Mouse (Mus musculus) frontal cortex, postnatal 36 days (tissue): ENCODE measurements around the gene Plcb4.
"Not testable (repeated sequence)": the region's sequence is repeated elsewhere in the genome, so short reads cannot be mapped to it uniquely, and the experiment has no call there.

Source experiments
- DNase-seq, 2 experiments: peaks; one replicate each; pipeline ENCODE4 v3.0.0; 2022; ENCODE audit warnings: low spot score in 2 of 2

The Plcb4 gene

DNA sequence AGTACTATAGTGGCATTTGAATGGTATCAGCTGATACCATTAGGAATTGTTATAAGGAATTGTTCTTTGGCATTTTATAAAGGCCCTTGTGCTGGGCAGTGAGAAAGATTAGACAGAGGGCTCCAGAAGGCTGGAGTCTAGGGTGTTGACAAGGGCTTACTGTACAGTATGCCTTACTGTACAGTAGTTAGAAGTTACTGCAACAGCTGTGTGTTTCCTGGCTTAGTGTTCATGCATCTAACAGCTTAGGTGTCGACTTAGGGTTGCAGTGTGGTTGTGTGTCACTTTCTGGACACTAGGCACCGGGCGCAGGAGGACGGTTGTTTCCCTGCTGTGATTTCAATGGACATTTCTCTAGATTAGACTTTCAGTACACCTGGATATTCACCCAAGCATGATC, 57.4 kb downstream of the Plcb4 start:
- DNase-seq, result no peak

DNA sequence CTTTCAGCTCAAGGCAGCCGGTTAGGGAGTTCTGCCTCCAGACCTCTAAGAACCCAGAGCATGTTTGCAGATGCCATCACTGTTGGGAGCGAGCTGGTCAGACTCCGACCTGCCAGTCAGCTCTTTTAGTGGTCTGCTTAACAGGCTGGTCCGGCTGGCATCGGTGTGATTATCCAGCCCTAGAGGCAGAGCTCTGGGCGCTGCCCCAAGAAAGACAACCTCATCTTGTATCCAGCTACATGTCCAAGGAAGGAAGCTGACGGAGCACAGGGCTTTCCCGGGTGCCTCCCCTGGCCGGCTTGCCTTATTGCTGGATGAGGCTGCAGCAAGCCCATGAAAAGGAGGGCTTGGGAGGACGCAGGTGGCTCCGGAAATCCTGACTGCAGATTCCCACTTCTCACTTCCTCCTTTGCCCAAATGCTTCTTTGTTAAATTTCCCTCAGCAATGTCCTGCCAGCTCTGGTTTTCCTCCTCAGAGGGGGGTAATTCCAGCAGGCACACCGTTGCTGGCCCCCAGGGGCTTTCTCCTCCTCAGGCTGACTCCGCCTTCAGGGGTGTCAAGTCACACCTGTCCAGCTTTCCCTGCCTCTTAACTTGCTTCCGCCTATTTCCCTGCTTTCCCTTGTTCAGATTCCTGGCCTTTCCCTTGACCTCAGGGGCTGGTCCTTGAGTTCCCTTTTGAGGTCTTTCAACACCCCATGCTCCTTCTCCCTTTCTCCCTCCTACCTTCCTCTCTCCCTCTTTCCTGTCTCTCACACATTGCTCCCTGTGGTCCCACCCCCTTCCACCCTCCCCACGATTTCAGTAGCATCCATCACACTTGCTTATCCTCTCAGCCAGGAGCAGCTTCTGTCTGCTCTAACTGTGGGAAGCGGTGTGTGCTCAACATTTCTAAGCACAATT, 58.7 kb downstream of the Plcb4 start:
- no peak for DNase-seq

DNA sequence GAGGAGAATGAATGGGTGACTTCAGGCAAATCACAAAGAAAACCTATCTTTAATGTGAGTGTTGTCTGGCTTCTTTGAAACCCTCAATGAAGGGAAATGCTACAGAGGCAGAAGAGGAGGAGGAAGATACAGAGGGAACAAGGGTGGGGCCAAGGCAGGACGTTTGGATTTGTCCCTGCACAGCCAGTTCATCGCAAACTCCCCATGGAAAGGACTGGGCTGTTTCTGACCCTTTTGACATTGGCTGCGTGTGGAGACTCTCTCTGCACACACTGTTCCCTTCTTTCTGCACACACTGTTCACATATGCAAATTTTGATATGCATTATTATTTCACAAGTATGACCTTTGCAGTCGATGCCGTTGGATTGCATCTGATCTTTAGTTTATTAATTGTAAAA, 63.3 kb downstream of the Plcb4 start:
- no peak for DNase-seq

DNA sequence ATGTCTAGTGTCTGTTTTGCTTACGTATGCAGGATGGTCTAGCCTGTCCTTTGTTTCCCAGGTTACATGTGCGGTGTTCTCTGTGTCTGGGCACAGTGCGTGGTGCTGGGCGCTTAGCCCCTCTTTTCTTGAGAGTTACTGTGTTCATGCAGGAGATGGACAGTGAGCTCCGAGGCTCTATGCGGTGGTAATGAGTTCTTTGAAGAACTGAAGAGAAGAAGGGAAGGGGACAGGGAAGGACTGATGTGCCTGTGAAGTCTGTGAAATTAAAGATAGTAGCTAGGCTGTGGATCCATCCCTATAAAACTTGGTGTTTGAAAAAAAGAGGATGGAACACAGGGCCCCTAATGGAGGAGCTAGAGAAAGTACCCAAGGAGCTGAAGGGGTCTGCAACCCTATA, 64.6 kb downstream of the Plcb4 start:
- no peak for DNase-seq

DNA sequence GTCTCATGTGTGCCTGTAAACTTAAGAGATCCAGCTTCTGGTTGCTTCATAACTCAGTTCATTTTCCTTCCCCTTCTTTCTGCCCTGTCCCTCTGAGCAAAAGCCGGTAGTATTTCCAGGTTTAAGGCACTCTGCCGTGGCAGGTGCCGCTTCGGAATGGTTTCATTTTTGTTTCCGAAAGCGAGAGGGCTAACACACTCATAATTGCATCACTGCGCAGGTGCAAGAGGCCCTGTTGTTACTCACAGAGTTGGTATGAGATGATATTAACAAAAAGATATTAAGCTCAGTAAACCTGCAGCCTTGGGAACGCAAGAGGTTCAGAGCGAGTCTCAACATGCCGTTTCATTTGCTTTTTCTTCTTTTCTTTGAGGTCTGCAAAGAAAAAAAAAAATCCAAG, 65.7 kb downstream of the Plcb4 start:
- no peak for DNase-seq

DNA sequence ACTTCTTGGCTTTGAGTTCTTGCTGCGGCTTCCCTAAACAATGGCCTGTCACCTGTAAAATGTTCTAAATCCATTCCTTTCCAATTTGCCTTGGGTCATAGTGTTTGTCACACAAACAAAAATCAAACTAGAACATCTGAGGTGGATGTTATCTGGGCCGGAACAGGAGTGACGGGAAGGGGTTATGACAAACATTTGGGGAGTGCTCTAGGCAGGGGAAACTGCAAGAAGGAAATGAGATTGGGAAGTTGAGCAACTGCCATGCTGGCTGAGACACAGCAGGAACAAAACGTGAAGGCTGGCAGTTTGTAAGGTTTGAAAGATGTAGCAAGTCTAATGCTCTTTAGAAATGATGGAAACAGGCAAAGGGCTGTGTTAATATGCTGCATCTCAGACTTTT, 66.6 kb downstream of the Plcb4 start:
- no peak for DNase-seq

DNA sequence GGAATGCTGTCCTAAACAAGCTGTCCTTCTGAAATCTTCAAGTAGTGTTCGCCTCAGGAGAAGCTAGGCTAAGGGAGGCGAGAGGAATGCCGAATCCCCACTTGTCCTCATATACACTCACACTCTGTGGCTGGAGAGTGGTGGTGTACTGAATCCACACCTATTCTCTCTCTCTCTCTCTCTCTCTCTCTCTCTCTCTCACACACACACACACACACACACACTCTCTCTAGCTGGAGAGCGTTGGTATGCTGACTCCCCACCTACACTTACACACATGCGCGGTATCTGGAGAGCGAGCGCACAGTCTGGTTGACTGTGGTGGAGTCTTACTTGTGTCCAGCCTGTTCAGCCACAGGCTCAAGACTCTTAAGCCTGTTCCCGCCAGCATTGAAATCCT, 68.3 kb downstream of the Plcb4 start:
- DNase-seq, result no peak

DNA sequence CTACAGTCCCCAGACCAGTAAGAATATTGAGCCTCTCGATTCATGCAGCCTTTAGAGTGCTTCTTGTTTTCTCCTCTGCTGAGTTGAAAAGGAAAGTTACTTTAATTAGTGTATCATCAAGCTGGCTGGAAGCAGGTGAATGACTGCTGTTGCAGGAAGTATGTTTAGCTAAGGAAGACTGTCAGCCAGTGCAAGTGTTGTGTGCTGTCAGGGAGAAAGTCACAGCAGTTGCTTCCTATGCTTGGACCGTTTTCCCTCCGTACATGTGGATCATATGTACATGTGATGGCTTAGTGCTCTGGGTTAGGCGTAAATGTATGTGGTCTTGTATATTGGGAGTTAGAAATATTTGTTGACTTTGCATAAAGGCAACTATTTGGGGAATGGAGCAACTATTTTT, 69.1 kb downstream of the Plcb4 start:
- no peak for DNase-seq

DNA sequence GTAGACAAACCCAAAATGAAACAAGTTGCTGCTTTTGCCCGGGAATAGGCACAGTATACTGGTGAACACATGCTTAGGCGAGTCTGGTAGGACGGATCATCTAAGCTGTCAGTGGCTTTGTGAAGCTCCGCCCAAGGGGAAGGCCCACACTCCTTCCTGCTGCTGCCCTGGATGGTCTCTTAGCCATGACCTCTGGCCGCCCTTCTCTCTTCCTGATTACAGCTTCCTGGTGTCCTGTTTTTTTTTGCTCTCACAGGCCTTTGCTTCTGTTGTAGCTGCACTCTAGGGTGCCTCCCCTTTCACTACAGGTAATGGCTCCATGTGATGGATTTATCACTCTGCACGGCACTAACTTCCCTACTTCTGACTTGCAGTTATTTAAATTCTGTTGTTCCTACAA, 72.8 kb downstream of the Plcb4 start:
- DNase-seq, result no peak

DNA sequence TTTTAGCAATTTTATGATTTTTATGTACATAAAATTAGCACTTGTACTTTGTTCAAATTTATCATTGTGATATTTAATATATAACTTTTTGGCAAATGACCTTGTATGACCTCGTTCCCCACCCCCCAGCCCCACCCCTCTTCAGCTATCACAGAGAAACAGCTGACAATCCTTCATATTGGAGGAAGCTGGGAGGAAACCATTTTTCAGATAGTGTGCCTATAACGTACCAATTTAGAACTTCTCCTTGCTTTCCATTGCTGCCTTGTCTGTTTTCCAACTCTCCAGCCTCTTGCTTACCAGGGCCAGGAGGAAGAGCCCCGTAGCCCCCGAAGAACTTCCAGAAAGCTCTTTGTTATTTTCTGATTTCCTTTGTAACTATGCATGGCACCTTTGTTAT, 73.8 kb downstream of the Plcb4 start:
- DNase-seq, result no peak

DNA sequence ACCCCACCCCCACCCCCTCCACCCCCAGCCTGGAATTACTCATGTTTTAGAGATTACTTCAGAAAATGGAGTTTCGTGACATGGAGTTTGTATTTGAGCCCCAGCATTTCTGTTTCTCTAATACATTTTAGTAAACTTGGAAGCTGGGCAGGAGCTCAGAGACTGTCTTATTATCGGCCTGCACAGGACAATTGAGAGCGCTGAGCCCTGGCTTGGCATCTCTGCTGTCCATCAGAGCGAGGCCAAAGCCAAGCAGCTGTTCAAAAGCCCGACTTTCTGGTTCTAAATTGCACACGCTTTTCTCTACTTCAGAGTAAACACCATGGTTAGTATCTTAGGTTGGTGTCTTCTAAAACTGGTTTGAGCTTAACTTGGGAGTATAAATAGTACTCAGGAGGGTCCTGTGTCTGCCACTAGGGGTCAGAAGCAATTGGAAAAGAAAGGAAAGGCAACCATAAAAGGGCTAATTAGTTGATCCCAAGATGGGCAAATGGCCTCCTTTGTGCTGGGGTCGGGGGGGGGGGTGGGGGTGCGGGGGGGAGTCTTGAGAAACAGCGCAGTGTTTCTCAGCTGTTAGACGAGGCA, 75.2 kb downstream of the Plcb4 start:
- no peak for DNase-seq

DNA sequence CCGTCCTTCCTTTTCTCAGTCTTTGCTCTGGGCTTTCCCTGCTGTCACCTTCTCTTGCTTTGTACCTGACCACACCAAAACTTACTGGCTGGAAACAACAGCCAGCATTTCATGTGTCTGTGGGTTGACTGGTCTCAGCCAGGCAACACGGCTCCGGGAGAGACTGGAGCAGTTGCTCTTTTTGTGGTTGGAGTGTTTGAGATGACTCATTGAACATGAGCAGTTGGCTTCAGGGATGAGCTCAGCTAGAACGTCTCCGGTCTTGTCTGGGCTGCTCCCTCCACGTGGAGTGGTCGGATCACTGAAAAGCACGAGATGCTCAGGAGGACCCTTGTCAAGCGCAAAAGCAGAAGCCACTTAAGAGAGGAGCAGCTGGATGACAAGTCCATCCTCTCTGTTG, 78.7 kb downstream of the Plcb4 start:
- peak in 1 of 2 experiments; percentile 20 for DNase-seq

DNA sequence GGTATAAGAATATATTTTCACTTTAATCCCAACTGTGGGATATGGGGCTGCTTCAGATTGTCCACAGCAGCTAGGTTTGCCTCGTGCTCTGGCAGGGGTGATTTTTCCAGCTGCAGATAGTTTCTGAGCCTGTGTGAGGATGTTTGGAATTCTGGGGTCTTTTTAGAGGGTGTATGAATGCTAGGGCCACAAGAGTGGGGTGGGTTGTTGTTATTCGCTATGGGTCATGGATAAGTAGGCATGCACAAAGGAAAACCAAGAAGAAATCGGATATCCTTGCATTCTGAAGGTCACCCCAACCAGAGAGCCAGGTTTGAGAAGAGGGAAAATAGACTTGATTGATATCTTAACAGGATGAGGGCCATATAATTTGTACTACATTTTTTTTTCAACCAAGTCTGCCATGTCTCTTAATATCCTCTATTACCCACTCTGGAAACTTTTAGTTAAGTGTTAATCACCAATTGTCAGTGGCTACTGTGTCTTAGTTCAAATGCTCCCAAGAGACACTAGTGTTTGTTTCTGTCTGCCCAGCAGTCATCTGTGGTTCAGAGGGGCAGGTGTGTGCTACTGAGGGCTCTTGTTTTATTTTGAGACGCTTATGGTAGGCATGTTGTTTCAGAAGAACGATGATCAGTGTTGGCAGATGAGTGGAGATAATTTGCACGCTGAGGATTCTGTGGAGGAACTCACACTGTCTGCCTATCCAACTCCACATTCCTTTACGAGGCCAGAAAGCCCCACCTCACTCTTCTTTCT, 79.4 kb downstream of the Plcb4 start:
- not testable (repeated sequence) for DNase-seq

DNA sequence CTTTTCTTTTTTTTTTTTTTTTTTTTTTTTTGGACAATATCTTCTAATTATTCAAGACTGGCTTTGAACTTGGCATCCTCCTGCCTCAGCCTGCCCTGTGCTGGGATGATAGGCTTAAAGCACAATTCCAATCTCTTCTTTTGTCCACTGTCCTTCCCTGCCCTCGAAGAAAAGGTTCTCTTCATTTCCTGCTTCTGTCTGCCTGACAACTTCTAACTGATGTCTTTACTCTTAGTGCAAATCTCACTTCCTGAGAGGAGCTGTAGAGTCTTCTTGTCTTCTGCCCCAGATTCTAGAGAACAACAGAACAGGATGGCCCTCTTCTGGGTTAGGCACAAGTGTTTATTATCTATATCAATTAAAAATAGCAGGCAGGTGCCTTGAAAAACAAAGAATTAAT, 80.1 kb downstream of the Plcb4 start:
- DNase-seq, result no peak

DNA sequence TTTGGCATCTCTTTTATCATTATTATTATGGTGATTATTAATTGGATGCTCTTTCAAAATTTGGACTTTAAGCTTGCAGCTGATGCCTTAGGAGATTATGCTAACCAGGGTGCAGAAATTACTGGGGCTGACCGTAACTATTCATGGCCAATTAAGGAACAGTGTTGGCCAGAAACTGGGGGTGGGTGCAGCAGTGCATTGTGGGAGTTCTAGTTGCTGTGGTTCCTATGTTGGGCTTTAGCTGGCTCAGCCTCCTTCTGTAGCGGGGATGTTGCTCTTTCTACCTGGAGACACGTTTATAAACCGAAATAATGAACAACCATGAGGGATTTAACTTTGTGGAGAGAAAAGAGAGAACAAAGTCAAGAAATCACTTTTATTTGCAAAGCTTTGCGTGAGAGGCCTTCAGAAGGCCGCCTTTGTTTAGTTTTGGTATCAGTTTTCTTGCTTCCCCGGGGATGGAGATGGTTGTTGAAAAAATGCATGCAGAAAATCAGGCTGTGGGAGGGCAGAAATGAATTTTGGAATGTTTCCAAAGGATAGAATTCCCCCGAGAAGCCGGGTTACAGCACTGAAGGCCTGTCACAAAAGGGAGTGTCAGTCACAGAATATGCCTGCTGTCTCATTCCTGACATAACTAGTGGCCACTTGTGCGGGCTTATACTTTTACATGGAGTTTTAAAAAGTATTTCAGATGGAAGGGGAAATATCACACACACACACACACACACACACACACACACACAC, 84.3 kb downstream of the Plcb4 start:
- no peak for DNase-seq

DNA sequence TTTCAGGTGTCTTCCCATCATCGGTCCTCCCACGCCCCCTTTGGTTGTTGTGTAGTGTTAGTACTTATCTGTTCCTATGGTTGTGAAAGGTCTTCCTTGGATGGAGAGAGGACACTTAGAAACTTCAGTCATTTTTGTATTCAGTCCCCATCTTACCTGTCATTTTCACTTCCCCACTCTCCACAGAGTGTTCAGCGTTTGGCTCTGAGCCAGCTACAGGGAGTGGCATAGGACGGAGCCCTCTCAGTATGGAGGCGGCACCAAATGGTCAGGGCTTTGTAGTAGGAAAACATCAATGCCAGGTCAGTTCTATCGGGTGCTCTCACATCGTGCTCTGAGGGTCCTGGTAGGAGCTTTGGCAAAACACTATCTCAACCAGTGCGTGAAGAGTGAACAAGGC, 85.9 kb downstream of the Plcb4 start:
- no peak for DNase-seq

DNA sequence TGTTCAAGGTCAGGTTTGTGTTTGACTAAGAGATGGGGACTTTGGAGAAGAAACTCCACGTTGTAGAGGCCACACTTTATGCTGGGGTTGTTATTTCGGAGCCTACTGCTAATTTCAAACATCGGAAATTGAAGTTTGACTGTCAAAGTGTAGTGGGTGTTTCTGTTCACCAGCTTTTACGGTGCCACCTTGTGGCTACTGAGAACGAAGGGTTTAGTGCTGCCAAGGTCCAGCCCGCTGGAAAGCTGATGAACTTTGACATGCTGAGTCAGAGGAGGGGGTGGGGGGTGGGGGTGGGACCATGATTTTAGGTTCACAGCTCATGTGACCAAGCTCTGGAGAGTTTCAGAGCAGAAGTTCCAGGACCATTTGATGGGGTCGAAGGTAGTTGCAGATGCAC, 86.3 kb downstream of the Plcb4 start:
- no peak for DNase-seq

DNA sequence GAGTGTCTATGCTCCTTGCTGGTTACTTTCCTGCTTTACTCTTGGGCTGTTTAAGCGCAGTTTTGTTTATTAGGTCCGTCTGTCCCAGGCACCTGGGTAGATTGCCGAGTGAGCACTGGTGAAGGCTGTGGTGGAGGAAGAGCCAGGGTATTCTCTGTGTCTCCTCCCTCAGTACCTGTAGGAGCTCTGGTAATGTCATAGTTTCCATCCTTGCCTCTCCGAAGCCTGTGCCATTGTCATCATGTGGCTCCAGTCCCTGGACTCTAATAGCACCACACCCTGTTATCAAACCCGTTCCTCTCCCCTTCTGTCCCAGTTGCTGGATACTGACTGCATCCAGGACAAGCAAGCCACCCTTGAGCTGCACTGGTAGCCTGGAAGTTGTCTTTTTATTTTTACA, 89.6 kb downstream of the Plcb4 start:
- no peak for DNase-seq

DNA sequence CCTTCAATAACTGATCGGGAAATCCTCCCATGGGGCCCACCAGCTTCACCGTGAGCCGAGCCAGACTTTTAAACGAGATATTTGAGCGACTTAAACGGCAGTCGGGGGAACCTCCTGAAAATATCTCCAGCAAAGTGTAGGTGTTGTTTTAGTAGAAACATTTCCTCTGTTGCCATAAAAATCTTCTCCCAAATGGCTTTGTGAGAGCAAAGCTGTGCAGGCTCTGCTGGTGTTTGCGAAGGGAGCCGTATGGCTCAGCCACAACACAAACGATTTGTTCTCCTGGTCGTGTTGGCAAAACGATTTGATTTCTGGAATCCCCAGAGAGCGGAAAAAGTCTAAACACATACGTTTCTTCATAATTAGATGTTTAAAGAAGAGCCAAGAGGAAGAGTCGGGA, 90.8 kb downstream of the Plcb4 start:
- DNase-seq, result peak in 1 of 2 experiments; percentile 51

DNA sequence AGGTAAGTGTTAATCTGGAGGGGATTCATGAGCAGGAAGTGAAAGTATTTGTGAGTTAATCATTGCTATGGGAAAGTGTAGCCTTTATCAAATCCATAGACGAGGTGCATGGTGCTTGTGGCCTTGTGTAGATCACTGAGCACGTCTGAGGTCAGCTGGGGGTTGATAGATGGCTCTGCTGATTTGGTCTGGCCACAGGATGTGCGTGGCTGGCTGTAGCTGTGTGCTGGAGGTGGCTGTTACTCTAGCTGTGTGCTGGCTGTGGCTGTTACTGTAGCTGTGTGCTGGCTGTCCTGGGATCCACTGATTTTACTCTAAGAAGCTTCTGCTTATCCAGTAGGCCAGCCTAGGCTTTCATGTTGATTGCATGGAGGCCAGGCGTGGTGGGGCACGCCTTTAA, 91.9 kb downstream of the Plcb4 start:
- DNase-seq, result no peak

DNA sequence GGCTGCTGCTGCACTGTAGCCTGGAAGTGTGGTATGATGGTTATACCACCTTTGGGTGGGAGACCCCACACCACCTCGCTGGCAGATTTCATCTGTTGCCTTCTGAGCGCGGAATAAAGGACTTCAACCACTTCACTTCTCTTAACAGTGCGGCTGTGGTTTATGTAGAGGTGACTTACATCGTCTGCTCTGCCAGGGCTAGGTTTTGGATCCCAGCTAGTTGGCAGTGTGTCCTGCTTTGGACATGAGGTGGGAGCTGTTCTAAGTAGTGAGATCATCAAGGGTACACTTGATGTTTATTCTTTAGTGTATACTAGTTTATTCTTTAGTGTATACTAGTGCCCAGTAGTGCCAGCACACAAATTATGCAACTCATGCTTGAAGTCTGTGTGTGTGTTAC, 97.0 kb downstream of the Plcb4 start:
- DNase-seq, result no peak

DNA sequence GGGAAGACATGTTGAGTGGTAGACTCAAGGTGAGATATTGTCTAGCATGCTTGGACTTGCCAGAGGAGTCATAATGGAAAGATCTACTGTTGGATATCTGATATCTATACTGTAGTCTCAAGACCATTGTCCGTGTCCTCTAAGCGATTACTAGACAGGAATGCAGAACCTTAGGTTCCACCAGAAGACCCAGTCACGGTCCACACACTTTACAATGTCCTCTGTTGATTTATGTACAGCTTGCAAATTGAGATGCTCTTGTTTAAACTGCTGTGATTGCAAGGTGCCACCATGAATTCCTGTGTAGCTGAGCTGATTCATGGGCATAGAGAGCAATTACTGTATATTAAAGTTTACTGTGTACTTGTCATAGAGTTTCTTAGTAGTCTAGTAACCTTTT, 98.7 kb downstream of the Plcb4 start:
- DNase-seq, result no peak
